Mouse (Mus musculus): ENCODE measurements at regions not wholly inside any gene's neighbourhood (a gene's known extent, or its start where the extent isn't known, plus 50 kb on each side); places are given as distances from the start of the nearest gene placed in this dataset.
A peak's percentile ranks its signal among the peaks of the same experiment; 100 is the strongest.

DNA sequence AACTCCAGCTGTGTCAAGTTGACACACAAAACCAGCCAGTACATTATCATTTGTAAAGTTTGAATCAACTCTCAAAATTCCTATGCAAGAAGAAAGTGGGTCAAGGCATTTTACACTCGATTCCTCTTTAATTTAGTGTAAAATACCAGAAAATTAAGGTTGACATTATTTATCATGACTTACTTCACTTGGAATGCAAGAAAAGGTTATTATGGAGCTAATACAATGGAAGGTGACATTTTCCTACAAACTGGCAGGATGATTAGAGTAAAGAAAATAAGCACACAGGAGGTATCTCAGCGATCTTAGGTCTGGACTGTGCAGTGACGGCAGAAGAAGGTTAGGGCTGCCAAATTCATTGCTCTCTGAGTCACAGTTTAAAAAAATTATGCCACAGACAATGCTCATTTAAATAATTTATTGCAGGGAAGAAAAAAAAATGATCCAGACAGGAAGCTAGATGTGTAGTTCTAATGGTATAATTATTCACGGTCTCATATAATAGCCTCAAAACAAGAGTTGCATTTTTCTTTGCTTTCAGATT lies 405.2 kb downstream of the Hace1 start:
- no peak for DNase-seq

DNA sequence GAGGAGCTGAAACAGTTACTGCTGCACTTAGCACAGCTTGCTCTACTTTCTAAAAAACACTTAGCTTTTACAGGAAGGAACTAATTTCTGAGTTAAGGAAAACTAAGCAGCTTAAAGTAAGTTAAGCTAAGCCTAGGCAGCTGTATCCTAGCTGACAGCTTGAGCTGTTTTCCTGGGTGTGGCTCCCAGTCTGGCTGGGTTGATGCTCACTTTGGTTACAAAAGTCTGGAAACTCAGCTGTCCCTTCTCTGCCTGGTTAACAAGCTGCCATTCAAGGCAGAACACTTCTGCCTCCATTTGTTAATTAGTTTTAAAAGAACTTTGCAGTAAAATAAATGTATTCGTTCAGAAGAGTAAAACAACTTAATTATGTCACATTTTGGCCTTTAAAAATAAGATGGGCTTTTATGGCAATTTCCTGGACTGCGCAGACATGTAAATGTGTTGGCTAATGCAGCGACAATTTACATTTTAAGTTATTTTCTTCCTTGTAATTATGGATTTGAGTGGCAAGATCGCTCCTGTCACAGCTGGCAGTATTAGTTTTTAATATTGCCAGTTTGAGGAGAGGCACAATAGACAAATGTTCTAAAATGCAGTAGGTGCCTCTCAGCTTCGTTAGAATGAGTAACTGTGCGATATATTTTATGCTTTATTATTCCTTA lies 406.2 kb downstream of the Hace1 start:
- peak; percentile 61 for DNase-seq

DNA sequence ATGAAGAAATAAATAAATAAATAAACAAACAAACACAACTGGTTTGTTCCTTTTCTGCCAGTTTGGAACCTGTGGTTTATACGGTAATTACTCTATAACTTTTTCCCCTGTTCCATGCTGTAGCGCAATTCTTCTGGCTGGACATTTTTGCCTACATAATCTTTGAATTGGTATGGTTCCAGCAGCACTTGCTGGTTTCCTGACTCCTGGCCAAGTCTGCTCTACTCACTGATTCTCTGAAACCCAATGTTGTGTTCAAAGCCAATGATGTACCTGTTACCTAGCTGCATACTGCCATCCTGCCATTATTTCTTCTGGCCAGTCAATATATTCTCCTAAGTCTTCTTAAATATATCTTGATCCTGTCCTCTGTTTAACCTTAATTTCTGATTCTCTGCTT lies 408.7 kb downstream of the Hace1 start:
- DNase-seq: no peak

DNA sequence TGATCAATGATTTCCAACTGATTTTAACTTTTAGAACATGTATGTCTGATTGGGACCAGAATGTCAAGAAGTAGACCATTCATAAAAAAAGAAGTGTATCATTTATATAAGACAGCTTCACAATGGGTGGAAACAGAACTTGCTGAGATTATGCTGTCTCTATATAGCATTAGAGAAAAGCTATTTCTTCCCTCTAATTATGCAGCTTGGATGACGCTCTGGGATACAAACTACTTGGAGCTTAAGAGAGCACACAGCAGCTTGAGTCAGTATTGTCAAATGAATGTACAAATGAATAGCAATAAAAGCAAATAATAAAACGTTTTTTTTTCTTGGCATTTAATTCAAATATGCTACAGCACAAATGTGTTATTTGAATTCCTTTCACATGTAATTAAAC lies 428.7 kb downstream of the Hace1 start:
- DNase-seq: no peak

DNA sequence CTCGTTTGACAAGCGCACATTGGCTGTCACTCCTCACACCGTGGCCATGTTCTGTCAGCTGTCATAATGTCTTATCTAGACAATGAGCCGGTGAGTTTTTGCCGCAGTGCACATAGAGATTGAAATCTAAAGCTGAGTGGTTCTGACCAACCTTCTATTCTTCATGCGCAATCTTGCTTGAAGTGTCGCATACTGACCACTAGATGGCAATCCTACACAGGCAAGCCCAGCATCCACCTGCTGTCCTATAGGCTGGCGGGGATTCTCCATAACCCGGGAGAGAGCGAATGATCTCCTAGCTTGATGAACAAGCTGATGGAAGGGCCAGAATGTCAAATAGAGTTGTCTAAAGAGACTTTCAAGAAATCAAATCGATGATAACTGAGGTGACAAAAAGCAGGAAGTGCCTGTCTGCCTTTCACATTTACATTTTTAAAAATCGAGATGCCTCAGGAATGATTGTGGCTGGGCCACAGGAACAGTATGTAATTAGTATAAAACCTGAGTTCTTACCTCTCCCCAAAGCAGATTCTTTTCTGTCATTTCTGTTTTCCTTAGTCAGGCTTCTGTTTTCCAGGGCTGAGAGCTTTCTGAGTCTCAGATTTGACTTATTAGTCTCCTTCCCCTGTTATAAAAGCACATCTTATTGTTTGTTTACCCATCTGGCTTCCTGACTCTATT lies 434.4 kb downstream of the Hace1 start:
- DNase-seq: peak; percentile 74

DNA sequence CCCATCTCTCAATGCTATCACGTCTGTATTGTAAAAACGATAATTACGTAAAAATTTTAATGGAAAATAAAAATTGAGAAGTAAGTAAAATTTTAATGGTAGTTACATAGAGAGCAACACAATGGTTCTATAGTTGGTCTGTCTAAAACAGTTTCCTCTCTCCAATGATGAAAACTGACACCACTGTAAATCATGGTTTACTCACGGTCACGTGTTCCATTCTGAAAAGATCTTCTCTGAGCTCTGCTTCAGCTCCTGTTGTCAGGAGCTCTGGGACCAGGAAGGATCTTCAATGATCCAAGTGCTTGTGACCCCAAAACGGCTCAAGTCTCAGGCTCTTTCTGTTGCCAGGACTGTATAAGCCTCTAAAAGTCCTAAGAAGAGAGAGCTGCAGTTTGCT lies 435.0 kb downstream of the Hace1 start:
- DNase-seq: no peak

DNA sequence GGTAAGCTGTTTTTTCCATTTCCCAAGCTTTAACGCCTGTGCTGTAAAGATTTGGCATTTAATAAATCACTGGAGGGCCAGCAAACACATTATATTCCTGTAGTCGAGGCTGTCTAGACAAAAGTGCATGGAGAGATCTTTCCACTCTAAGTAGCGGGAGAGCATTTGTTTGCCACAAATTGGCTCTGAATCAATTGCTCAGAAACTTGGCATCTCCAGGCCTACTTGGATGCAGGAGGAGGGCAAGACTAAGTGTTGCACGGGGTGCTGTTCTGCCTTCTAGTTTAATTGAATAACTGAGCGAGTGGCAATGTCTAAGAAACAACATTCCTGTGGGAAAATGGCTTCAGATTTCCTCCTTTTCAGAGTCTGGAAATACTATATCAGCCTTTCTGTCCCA lies 438.7 kb downstream of the Hace1 start:
- DNase-seq: peak; percentile 3

DNA sequence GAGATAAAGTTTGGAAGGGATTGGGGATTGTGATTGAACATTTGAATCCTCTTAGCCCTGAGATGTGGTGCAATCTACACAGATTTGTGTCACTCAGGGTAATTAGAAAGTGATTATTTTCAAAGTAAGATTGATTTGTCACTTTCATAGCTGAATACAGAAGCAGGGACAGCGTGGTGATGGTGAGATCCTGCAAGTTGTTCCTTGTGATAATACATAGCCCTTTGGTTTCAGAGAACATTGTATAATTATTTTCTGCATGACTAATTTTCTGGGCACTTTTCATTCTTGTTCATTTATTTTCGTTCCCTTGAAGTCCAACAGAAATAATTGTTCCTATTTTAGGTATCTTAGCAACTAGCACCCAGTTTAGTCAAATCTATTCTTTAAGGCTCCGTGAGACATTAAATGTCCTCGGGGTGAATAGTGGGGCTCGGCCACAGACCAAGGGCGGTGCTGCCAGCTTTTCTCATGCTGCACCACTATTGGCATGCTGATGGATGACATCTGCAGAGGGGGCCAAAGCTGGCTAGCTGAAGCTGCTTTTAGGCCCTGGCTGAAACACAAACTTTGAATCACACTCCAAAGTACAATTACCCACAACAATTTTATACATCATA lies 468.0 kb downstream of the Hace1 start:
- DNase-seq: peak; percentile 48

DNA sequence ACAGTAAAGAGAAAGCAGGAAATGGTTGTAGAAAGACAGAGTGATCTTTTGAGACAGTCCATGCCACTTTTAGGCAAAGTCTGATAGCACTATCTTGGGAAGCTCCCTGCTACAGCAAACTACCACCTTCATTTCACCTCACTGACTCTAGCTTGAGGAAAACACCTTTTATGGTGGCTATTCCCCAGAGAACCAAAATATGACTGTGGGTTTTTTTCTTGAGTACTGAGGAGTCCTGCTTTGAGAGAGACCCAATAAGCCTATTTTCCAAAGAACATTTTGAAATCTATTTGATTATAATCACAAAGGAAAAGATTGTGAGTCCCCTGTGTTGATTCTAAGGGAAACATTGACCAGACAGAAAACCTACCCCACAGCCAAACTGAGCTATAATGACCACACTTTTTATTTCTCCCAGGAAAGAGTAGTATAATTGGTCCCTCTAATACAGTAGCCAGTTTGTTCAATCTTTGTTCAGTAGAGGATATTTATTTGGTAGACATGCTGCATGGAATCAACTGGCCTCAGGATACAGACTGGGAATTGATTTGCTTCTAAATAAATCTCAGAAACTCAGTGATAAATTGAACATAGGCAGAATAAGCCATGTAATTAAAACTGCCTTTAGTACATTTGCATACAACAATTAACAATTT lies 468.6 kb downstream of the Hace1 start:
- DNase-seq: no peak

DNA sequence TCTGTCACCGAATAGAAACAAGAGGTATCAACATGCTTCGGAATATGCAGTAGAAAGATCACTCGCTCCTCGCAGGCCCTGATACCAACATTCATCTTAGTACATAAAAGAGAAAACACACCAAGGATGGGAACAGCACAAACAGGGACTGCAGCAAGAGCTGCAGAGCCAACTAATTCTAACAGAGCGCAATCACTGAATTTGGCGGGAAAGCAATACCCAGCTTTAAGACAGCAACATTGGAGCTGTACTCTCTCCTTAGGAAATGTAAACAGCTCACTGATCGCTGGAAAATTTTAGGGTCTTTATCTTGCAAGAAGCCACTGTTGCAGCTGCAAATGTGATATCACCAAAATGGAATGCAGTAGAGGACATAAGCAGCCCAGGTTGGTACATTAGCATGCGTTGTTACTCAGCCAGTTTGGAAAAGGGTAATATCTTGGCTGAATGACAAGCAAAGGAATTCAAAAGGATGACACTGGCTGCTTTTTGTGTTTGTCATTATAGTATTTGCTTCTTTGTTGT lies 469.3 kb downstream of the Hace1 start:
- no peak for DNase-seq

DNA sequence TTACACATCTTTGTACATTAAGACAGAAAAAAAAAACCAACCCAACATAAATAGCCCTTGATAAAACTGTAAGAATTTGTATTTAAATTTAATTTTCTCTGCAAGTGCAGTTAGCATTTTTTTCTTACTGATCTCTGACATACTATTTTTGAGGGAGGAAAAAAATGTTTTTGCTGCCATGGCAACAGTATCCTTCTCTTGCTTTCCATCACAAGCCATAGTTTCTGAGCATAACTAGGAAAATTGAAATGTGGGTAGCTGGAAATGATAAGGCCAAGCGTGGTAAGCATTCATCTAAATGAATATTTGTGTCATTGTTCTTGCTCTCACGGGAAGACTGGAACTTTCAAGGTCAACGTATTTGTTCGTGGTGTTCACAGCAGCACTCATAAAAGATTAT lies 470.0 kb downstream of the Hace1 start:
- DNase-seq: no peak

DNA sequence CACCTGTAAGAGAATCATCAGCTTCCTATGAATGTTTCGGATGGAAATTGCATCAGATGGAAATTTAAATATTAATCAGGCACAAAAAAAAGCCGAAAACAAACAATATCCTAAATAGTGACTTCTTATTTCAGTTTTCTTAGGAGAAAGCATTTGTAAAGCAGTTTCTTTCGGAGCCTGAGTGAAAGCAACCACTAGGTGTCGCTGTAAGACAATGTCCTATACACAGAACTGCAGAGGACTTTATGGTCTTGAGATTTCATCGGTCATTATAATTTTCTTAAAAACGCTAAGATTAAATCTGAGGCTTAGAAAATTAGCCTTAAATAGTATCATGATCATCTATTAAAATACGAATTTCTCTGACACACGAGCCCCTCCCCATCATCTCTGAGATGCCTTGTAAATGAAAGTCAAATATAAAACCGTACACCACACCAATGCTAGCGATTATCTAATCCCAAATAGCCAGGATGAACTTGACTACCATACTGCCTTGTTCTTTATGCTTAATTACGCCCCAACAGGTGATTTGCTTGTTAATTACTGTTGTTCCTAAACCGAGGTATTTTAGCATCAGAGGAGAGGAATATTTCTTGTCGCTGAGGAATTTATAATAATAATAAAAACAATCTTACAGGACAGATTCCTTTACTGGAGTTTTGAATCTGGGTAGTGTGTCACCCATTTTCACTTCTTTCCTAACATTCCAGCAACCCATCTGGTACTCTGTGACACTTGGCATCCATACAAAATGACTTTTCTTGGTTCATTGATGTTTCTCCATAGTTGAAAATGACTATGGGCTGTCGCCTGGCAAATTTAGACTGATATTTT lies 480.0 kb downstream of the Hace1 start:
- peak; percentile 36 for DNase-seq

DNA sequence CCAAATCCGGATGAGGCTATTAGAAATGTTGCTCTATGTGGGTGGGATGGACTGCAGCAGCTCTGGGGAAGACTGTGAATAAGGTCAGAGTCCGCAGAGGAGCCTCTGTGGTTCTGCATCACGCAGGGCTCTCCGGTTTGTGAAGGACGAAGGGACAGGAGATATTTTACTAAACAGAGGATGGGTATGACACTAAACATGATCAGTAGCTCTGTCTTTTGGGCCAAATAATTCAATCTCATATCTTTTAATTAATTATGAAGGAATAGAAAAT lies 480.5 kb downstream of the Hace1 start:
- no peak for DNase-seq

DNA sequence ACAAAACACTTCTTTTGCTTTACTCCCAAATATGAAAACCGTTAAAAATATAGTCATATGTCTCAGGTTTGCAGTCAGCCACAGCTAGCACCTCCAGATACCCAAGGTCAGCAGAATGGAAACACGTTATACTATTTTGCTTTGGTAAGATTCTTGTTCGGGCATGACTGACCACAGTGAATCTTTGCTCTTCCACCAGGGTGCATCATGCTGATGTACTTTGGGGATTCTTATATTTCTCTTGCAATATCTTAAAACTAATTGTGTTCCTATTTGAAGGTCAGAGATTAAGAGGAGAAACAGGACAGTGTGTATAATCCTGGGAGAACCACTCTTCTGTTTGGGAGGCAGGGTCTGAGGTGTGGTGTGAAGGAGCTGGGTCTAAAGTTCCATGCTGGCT lies 481.7 kb downstream of the Hace1 start:
- no peak for DNase-seq

DNA sequence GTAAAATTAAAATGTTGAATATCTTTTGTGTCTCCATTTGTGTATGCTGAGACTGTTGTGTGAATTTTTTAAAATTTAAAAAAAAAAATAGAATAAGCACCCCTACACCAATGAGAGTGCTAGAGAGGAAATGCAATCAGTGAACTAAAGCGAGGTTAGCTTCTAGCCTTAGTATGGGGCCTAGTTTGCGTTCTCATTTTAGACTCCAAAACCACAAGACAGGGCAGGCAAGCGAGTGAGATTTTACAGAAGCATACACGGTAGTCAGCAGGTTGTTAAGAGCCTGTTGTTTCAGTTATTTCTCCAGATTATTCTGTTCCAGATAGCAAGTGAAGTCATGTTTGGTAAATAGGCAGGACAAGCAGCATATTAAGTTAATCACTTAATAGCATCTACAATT lies 486.2 kb downstream of the Hace1 start:
- no peak for DNase-seq

DNA sequence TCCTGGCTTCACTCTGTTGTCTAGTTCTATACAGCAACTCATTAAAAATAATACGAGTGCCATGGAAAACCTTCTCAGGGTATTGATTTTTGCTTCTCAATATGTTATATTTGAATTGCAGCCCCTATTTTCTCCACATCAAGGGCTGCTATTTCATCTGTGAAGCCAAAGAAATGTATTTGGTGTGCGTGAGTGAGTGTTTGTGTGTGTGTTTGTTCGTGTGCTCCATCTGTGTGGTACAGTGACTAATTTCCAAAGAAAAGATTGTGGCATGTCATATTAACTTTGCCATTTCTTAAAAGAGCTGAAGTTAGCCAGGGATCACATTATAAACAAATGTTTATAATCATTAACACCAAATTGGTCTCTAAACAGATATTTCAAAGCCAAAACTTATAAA lies 493.1 kb downstream of the Hace1 start:
- no peak for DNase-seq

DNA sequence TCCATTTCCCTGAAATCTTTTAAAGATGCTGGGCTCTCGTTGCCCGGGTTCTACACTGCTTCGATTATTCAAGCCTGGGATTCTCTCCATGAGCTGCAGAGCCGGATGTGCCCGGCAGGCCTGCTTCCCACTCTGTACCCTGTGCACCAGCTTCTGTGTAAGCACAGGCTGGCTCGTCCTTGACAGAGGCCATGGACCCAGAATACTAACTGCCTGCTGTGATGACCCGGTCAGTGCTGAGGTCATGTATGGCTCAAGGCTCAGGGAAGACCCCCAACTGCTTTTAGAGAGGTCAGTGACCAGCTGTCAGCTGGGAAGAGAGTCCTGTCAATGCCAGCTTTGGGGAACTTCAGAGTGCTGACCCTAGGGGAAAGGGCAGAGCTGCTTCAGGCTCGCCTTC lies 493.6 kb downstream of the Hace1 start:
- no peak for DNase-seq

DNA sequence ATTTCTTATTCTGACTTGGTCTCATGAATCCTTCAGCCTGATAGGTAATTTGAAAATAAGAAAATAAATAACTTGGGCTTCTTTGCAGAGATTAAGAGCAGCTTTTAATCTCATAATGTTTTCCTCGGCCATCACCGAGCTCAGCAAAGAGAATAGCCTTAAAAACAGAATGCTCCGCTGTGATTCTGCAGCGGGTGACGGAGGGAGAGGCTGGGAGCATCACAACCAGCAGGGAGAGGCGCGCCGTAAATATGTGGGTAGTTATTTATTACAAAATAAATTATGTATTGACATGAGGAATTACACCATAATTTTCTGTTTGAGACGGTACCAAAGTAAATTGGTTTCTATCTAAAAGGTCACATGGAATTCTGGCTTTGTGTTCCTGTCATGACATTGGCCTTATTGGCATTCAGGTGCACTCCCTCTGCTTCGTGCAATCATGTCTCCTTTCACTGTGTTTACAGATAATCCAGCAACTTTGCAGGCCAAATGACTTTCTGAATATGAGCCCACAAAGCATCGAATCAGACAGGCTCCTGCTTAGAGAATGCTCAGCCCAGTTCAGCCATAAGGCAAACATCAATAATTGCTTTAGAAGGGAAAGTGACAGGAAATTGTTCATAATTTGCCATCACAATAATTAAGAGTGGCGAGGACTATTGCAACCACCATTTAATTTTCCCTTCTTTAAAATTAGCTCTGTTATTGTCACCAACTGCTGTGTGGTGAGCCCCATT lies 494.4 kb downstream of the Hace1 start:
- DNase-seq: no peak

DNA sequence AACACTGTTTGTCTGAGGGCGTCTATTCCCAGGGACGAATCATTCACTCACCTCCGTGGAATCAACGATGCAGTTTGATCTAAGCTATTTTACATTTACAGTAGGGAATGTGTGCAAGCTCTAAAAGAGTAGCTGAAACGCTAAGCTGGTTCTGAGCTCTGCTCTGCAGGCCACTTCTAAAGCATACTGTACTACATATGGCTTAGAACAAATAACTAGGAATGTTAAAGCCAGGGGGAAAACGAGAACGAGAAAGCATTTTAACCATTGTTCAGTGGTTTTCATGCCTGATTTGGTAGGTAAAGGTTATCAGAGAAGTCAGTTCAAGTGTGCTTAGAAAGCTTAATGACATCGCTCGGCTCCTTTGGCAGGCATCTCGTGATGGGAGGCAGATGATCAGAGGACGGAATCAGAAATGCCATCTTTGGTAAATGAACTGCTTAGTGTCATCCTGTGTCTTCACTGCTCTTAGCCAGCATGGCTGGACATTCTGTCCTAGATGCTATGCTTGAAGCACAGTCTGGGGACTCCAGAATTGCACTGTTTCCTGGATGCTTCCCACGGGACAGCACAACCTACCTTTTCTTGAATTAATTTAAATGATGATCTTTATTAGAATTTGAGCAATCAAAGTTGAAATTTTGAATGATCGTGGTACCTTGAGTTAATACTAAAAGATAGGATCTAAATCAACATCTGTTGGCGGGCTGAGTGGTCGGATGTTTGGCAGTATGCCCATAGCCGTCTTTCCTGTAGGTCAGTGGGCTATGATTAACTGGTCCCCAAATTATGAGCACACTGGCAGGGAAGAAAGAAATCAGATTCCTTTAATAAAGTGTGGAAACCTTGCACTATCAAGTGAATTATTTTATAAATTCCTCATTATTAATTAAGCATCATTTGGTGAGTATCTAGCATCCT lies 495.2 kb downstream of the Hace1 start:
- DNase-seq: no peak

DNA sequence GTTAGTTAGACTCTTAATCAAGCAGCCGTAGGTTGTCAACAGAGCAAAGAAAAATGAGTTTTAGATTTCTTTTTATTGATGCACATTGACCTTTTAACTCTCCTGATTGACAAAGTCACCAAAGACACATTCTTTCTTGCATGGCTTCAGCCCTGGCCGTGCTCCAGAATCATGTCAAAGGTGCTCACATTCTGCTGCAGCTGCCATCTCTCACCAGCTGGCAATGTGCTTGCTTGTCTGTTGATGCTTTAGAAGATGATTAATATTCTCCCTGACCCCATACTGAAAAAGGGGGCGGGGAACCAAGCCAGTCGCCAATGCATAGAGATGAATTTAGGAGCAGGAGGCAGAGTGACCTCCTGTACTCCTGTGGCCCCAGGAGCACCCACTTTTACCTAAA lies 510.1 kb downstream of the Hace1 start:
- no peak for DNase-seq

DNA sequence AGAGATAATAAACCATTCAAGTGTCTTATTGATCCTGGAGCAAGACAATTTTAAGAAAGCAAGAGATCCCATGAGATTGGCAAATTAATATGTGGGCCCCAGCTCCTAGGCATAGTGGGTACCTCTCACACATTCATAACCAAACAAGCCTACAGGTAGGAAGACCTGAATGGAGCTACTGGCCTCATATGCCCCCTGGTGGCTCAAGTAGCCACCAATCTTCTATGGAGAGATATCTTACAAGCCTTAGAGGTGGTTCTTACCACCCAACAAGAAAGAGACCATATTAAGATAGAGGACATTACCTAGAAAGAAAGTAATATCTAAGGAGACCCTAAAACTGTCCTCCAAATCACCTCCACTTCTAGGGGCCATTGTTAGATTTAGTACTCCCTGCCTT lies 523.2 kb downstream of the Hace1 start:
- no peak for DNase-seq
